Mouse (Mus musculus) limb, embryonic 11.5 days (tissue): ENCODE measurements around the gene Gm28053. TPM values are rescaled to one million over a fixed set of nuclear protein-coding genes. Genes with fewer than 3 reads are reported as not detected.

Experiments used
- ATAC-seq: fragments of 200-750 bp; cut with Nextera tagmentation; 2 replicates; pipeline ENCODE4 v1.8.0; 2017; ENCODE audit warnings: low read depth; ENCODE audit not compliant: insufficient number of reproducible peaks, low FRiP score, low TSS enrichment
- DNase-seq: peaks from one replicate; pipeline ENCODE4 v3.0.0-alpha.2; 2015; ENCODE audit warnings: low spot score
- H3K27ac ChIP-seq: fragments of 300-500 bp; sonication (generic); replicated peaks from 2 replicates; pipeline ENCODE4 v1.5.1; 2014; ENCODE audit warnings: low read depth, mild to moderate bottlenecking, low read length
- H3K27me3 ChIP-seq: fragments of 300-500 bp; sonication (generic); 2 replicates; pipeline ENCODE4 v1.6.1; 2014; ENCODE audit warnings: mild to moderate bottlenecking, low read length, mixed read lengths; ENCODE audit not compliant: control insufficient read depth, insufficient read depth
- H3K36me3 ChIP-seq: fragments of 300-500 bp; sonication (generic); 2 replicates; pipeline ENCODE4 v1.6.1; 2014; ENCODE audit warnings: mild to moderate bottlenecking, low read length, moderate library complexity, mixed read lengths; ENCODE audit not compliant: control insufficient read depth, insufficient read depth
- H3K4me1 ChIP-seq: fragments of 300-500 bp; sonication (generic); 2 replicates; pipeline ENCODE4 v1.6.1; 2014; ENCODE audit warnings: low read length, mixed read lengths; ENCODE audit not compliant: control insufficient read depth, insufficient read depth
- H3K4me2 ChIP-seq: fragments of 300-500 bp; sonication (generic); 2 replicates; pipeline ENCODE4 v1.6.1; 2014; ENCODE audit warnings: low read depth, mild to moderate bottlenecking, moderate library complexity; ENCODE audit not compliant: severe bottlenecking
- H3K4me3 ChIP-seq: fragments of 300-500 bp; sonication (generic); 2 replicates; pipeline ENCODE4 v1.5.1; 2014; ENCODE audit warnings: low read depth, low read length
- H3K9ac ChIP-seq: fragments of 300-500 bp; sonication (generic); 2 replicates; pipeline ENCODE4 v1.6.1; 2014; ENCODE audit warnings: mild to moderate bottlenecking, low read length
- H3K9me3 ChIP-seq: fragments of 300-500 bp; sonication (generic); 2 replicates; pipeline ENCODE4 v1.6.1; 2016; ENCODE audit warnings: low read length; ENCODE audit not compliant: control insufficient read depth
- WGBS: fragments of 180-500 bp; shearing (Covaris S2); extraction: QIAGEN DNeasy Blood & Tissue Kit; methylation state at CpG from one replicate; pipeline ENCODE4 v1.1.7; 2014; 5-methylcytosine and 5-hydroxymethylcytosine counted together
- polyA plus RNA-seq: library from polyadenylated mRNA; unstranded; fragments of >200 nt; fragmentation: Nextera tagmentation; extraction: Ambion mirVana; gene quantifications from 2 replicates; pipeline ENCODE4 v1.2.1, GENCODE M21; 2014

The Gm28053 gene
- polyA plus RNA-seq, 1 experiment from 2014 or later: not detected

DNA sequence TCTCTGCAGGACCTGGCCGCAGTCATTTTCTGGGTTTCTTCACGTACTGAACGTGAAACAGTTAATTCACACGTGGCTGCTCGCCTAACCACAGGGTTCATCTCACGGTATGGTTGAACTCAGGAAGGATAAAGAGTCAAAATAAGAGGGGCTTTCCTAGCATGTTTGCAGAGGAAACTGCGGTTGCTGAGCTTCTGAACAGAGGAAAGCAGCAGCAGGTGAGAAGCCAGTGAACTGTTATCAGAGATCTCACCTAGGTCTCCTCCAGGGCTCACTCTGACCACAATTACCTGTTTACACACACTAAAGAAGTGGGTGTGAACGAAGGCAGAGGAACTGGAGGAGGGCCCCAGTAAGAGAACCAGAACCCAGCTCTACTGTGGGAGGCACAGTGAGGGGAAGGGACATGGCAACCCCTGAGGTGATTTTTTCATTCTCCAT is 14.5 kb downstream of the Gm28053 start:
- Histone ChIP-seq H3K4me2 (no peak overlapping the region), H3K9me3 (no peaks in the 10 kb centered on the region), H3K9ac (no peak overlapping the region), H3K4me3 (no peak overlapping the region), H3K27ac (no peak overlapping the region), H3K36me3 (no peaks in the 10 kb centered on the region), H3K27me3 (no peaks in the 10 kb centered on the region), H3K4me1 (no peaks in the 10 kb centered on the region)
- ATAC-seq: no peak
- no peak for DNase-seq
- 54% methylated on average over 8 of the region's 8 CpGs for WGBS

GRCm38 (mm10) chr6:48733660-48734059 is 15.3 kb downstream of the Gm28053 start:
- no peak overlapping the region for H3K4me2 ChIP-seq
- H3K27ac ChIP-seq: no peak overlapping the region
- H3K27me3 ChIP-seq: no peaks in the 10 kb centered on the region
- DNase-seq: no peak
- no peaks in the 10 kb centered on the region for H3K4me1 ChIP-seq
- no peaks in the 10 kb centered on the region for H3K36me3 ChIP-seq
- no peak for ATAC-seq
- no peak overlapping the region for H3K9ac ChIP-seq
- 83% methylated on average over 1 of the region's 1 CpGs for WGBS
- no peak overlapping the region for H3K4me3 ChIP-seq
- no peaks in the 10 kb centered on the region for H3K9me3 ChIP-seq

DNA sequence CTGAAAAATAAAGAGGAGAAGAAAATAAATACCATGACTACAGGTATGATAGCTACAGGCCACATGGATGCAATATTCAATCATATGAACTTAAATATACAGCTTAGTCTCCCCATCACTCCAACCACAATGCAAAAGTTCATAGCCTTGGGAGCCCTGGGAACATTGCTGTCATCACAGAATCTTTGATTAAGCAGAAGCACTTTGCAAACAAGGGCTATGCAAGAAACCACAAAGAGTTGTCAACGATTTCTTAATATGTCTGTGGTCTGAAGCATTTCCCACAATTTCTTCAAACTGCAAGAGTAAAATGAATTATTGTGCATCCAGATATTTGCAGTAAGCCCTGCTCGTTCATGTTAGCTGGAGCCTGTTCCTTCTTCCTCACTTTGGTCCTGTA is 18.6 kb downstream of the Gm28053 start:
- no peak overlapping the region for H3K4me3 ChIP-seq
- DNase-seq (no peak), ATAC-seq (no peak)
- peaks cover 7% of the 10 kb centered on the region; the same call in 1 of the 2 replicates for H3K27me3 ChIP-seq
- no peaks in the 10 kb centered on the region for H3K4me1 ChIP-seq
- H3K36me3 ChIP-seq: no peaks in the 10 kb centered on the region
- no peak overlapping the region for H3K27ac ChIP-seq
- H3K4me2 ChIP-seq: no peak overlapping the region
- 85% methylated on average over 2 of the region's 2 CpGs for WGBS
- no peaks in the 10 kb centered on the region for H3K9me3 ChIP-seq
- H3K9ac ChIP-seq: no peak overlapping the region

- Histone ChIP-seq H3K4me2 (no peak overlapping the region), H3K27ac (no peak overlapping the region), H3K9ac (no peak overlapping the region), H3K4me3 (no peak overlapping the region), H3K9me3 (no peaks in the 10 kb centered on the region), H3K36me3 (no peaks in the 10 kb centered on the region), H3K4me1 (peaks cover 5% of the 10 kb centered on the region; the same call in 1 of the 2 replicates), H3K27me3 (peaks cover 13% of the 10 kb centered on the region)
- ATAC-seq: no peak
- no peak for DNase-seq
- 94% methylated on average over 5 of the region's 5 CpGs for WGBS
These were observed 19.3 kb downstream of the Gm28053 start for GRCm38 (mm10) chr6:48737688-48738087.

GRCm38 (mm10) chr6:48738961-48739779 is 20.8 kb downstream of the Gm28053 start, which contains the start of gene Gimap1:
Gene Gimap1, plus strand, starts transcription at chr6:48739054.
- no peaks in the 10 kb centered on the region for H3K9me3 ChIP-seq
- H3K27ac ChIP-seq: no peak within 1 kb of the TSS
- no peak for ATAC-seq
- no peak for DNase-seq
- no peak within 1 kb of the TSS for H3K4me3 ChIP-seq
- H3K9ac ChIP-seq: no peak within 1 kb of the TSS
- no peak within 1 kb of the TSS for H3K4me2 ChIP-seq
- peaks cover 5% of the 10 kb centered on the region; the same call in 1 of the 2 replicates for H3K4me1 ChIP-seq
- WGBS: 82% methylated on average over 15 of the region's 15 CpGs
- no peaks in the 10 kb centered on the region for H3K36me3 ChIP-seq
- H3K27me3 ChIP-seq: peaks cover 20% of the 10 kb centered on the region

DNA sequence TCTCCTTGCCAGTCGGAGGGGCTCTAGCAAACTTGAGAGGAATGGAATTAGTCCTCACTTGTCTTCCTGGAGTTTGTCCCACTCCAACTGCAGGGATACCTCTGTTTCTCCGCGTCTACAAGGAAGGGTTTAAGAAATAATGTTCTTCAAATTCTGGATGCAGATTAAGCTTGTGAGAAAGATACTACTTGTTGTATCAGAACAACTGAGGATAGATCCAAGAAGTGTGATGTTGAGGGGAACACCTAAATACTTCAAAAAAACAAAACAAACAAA is 21.3 kb downstream of the Gm28053 start:
- DNase-seq (no peak), ATAC-seq (no peak)
- Histone ChIP-seq H3K9ac (no peak overlapping the region), H3K4me3 (no peak overlapping the region), H3K27ac (no peak overlapping the region), H3K9me3 (no peaks in the 10 kb centered on the region), H3K4me2 (no peak overlapping the region), H3K4me1 (peaks cover 5% of the 10 kb centered on the region; the same call in 1 of the 2 replicates), H3K27me3 (peaks cover 20% of the 10 kb centered on the region), H3K36me3 (no peaks in the 10 kb centered on the region)
- WGBS: 90% methylated on average over 3 of the region's 3 CpGs

GRCm38 (mm10) chr6:48740501-48741169 is 22.2 kb downstream of the Gm28053 start:
- H3K27me3 ChIP-seq: peaks cover 20% of the 10 kb centered on the region

GRCm38 (mm10) chr6:48741273-48741672 is 22.9 kb downstream of the Gm28053 start:
- H3K4me3 ChIP-seq: no peak overlapping the region
- no peak for ATAC-seq
- H3K36me3 ChIP-seq: no peaks in the 10 kb centered on the region
- H3K9ac ChIP-seq: no peak overlapping the region
- DNase-seq: no peak
- peaks cover 5% of the 10 kb centered on the region; the same call in 1 of the 2 replicates for H3K4me1 ChIP-seq
- no peak overlapping the region for H3K4me2 ChIP-seq
- peaks cover 20% of the 10 kb centered on the region for H3K27me3 ChIP-seq
- H3K27ac ChIP-seq: no peak overlapping the region
- WGBS: 42% methylated on average over 3 of the region's 3 CpGs
- H3K9me3 ChIP-seq: no peaks in the 10 kb centered on the region

More at GRCm38 (mm10) chr6:48740501-48741169, 22.2 kb downstream of the Gm28053 start:
- DNase-seq (no peak), ATAC-seq (no peak)
- H3K4me1 ChIP-seq: peaks cover 5% of the 10 kb centered on the region; the same call in 1 of the 2 replicates
- no peak overlapping the region for H3K4me3 ChIP-seq
- no peaks in the 10 kb centered on the region for H3K36me3 ChIP-seq
- H3K4me2 ChIP-seq: no peak overlapping the region
- no peak overlapping the region for H3K27ac ChIP-seq
- no peak overlapping the region for H3K9ac ChIP-seq
- WGBS: 90% methylated on average over 3 of the region's 3 CpGs
- H3K9me3 ChIP-seq: no peaks in the 10 kb centered on the region
